Mouse (Mus musculus): Measurements from ENCODE around the gene 4930535I16Rik. TPM values are rescaled to one million over a fixed set of nuclear protein-coding genes. Genes with fewer than 3 reads are reported as not detected.
A peak's percentile ranks its signal among the peaks of the same experiment; 100 is the strongest.
"Not testable (repeated sequence)": the region's sequence is repeated elsewhere in the genome, so short reads cannot be mapped to it uniquely, and the experiment has no call there.

The 4930535I16Rik gene
- polyA plus RNA-seq, 1 experiment from 2014 or later, result not detected

DNA sequence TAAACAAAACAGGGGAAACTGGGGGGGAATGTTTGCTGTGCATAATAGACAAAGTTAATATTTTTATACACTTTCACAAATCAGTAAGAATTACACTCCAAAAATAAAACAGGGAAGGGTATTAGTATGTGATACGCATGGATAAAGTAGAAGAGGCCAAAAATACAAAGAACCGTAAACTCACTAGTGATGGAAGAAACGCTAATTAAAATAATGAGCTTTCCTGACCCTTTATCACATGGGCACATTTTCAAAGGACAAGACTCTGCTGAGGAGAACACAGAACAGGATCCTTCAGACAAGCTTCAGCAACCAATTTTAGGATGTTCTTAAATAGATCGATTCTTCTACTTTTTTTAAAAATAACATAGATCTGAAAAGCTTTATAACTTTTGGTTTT is 28.9 kb upstream of the 4930535I16Rik start:
- H3K9ac ChIP-seq (replicated peaks; ENCODE audit: low read length), result no peak overlapping the region
- no peak overlapping the region for H3K4me3 ChIP-seq (ENCODE audit: low read length)
- H3K9me3 ChIP-seq (ENCODE audit: low read length), result no peaks in the 10 kb centered on the region
- H3K4me2 ChIP-seq (replicated peaks; ENCODE audit: low read depth, low read length), result no peak overlapping the region
- no peaks in the 10 kb centered on the region for H3K36me3 ChIP-seq (ENCODE audit: insufficient read depth, low read length)
- WGBS, result 81% methylated on average over 4 of the region's 4 CpGs
- peaks cover 7% of the 10 kb centered on the region; the same call in 1 of the 2 replicates for H3K27me3 ChIP-seq (ENCODE audit: insufficient read depth, low read length)
- no peak for ATAC-seq (ENCODE audit: low FRiP score, low TSS enrichment)
- no peak overlapping the region for H3K27ac ChIP-seq (ENCODE audit: low read length)
- no peaks in the 10 kb centered on the region for H3K4me1 ChIP-seq (ENCODE audit: insufficient read depth, low read length)

DNA sequence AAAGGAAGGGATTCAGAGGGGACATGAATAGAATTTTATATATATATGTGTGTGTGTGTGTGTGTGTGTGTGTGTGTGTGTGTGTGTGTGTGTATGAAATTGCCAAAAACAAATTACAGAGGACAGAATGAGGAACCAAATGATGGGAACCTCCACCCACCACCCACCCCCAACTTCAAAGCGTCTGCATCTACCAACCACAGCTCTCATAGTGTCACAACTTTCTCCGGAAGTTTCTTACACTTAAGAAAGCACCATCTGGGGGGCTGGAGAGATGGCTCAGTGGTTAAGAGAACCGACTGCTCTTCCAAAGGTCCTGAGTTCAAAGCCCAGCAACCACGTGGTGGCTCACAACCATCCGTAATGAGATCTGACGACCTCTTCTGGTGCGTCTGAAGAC is 23.1 kb upstream of the 4930535I16Rik start:
- not testable (repeated sequence) for H3K27ac ChIP-seq (ENCODE audit: low read length); H3K27me3 ChIP-seq (ENCODE audit: insufficient read depth, low read length); H3K9me3 ChIP-seq (ENCODE audit: low read length); H3K9ac ChIP-seq (replicated peaks; ENCODE audit: low read length); ATAC-seq (ENCODE audit: low FRiP score, low TSS enrichment); H3K4me1 ChIP-seq (ENCODE audit: insufficient read depth, low read length); H3K4me3 ChIP-seq (ENCODE audit: low read length); H3K4me2 ChIP-seq (replicated peaks; ENCODE audit: low read depth, low read length)
- WGBS, result 66% methylated on average over 7 of the region's 7 CpGs
- peaks cover 14% of the 10 kb centered on the region for H3K36me3 ChIP-seq (ENCODE audit: insufficient read depth, low read length)

- 4% methylated on average over 4 of the region's 4 CpGs for WGBS
- peaks cover 21% of the 10 kb centered on the region for H3K36me3 ChIP-seq (ENCODE audit: insufficient read depth, low read length)
- no peak for ATAC-seq (ENCODE audit: low FRiP score, low TSS enrichment)
- H3K4me1 ChIP-seq (ENCODE audit: insufficient read depth, low read length), result no peaks in the 10 kb centered on the region
- H3K9ac ChIP-seq (replicated peaks; ENCODE audit: low read length), result no peak overlapping the region
- no peaks in the 10 kb centered on the region for H3K9me3 ChIP-seq (ENCODE audit: low read length)
- H3K27me3 ChIP-seq (ENCODE audit: insufficient read depth, low read length), result no peaks in the 10 kb centered on the region
- H3K4me3 ChIP-seq (ENCODE audit: low read length), result no peak overlapping the region
- no peak overlapping the region for H3K4me2 ChIP-seq (replicated peaks; ENCODE audit: low read depth, low read length)
- H3K27ac ChIP-seq (ENCODE audit: low read length), result no peak overlapping the region
Observed at GRCm38 (mm10) chr4:123939838-123940237, 22.0 kb upstream of the 4930535I16Rik start.

- H3K9ac ChIP-seq (replicated peaks; ENCODE audit: low read length), result no peak overlapping the region
- no peak overlapping the region for H3K4me3 ChIP-seq (ENCODE audit: low read length)
- no peak overlapping the region for H3K27ac ChIP-seq (ENCODE audit: low read length)
- 92% methylated on average over 7 of the region's 7 CpGs for WGBS
- no peak overlapping the region for H3K4me2 ChIP-seq (replicated peaks; ENCODE audit: low read depth, low read length)
- H3K36me3 ChIP-seq (ENCODE audit: insufficient read depth, low read length), result peaks cover 37% of the 10 kb centered on the region
- no peaks in the 10 kb centered on the region for H3K27me3 ChIP-seq (ENCODE audit: insufficient read depth, low read length)
- no peak for ATAC-seq (ENCODE audit: low FRiP score, low TSS enrichment)
- no peaks in the 10 kb centered on the region for H3K9me3 ChIP-seq (ENCODE audit: low read length)
- H3K4me1 ChIP-seq (ENCODE audit: insufficient read depth, low read length), result no peaks in the 10 kb centered on the region
Observed at GRCm38 (mm10) chr4:123936059-123936458, 18.2 kb upstream of the 4930535I16Rik start.

- Histone ChIP-seq H3K4me2 (replicated peaks; ENCODE audit: low read depth, low read length) (no peak overlapping the region), H3K4me1 (ENCODE audit: insufficient read depth, low read length) (no peaks in the 10 kb centered on the region), H3K27me3 (ENCODE audit: insufficient read depth, low read length) (no peaks in the 10 kb centered on the region), H3K4me3 (ENCODE audit: low read length) (no peak overlapping the region), H3K9ac (replicated peaks; ENCODE audit: low read length) (no peak overlapping the region), H3K36me3 (ENCODE audit: insufficient read depth, low read length) (peaks cover 53% of the 10 kb centered on the region), H3K27ac (ENCODE audit: low read length) (no peak overlapping the region), H3K9me3 (ENCODE audit: low read length) (no peaks in the 10 kb centered on the region)
- WGBS, result 92% methylated on average over 4 of the region's 4 CpGs
- no peak for ATAC-seq (ENCODE audit: low FRiP score, low TSS enrichment)
Observed at GRCm38 (mm10) chr4:123934306-123934705, 16.5 kb upstream of the 4930535I16Rik start.

DNA sequence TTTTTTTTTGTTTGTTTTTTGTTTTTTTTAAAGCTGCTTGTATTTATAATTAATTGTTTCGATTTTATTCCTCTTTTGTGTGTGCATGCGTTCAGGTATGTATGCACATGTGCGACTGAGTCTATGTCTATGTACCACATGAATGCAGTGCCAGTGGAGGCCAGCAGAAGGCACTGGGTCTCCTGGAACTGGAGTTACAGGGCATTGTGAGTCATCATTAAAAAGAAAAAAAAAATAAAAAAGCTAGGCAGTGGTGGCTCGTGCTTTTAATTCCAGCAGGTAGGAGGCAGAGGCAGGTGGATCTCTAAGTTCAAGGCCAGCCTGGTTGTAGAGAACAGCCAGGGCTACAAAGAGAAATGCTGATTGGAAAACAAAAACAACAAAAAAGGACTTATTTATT is 12.2 kb upstream of the 4930535I16Rik start:
- Histone ChIP-seq H3K4me2 (replicated peaks; ENCODE audit: low read depth, low read length) (no peak overlapping the region), H3K4me1 (ENCODE audit: insufficient read depth, low read length) (no peaks in the 10 kb centered on the region), H3K27me3 (ENCODE audit: insufficient read depth, low read length) (no peaks in the 10 kb centered on the region), H3K9ac (replicated peaks; ENCODE audit: low read length) (no peak overlapping the region), H3K4me3 (ENCODE audit: low read length) (no peak overlapping the region), H3K27ac (ENCODE audit: low read length) (no peak overlapping the region), H3K36me3 (ENCODE audit: insufficient read depth, low read length) (peaks cover 48% of the 10 kb centered on the region), H3K9me3 (ENCODE audit: low read length) (no peaks in the 10 kb centered on the region)
- no peak for ATAC-seq (ENCODE audit: low FRiP score, low TSS enrichment)
- WGBS, result 95% methylated on average over 4 of the region's 4 CpGs

DNA sequence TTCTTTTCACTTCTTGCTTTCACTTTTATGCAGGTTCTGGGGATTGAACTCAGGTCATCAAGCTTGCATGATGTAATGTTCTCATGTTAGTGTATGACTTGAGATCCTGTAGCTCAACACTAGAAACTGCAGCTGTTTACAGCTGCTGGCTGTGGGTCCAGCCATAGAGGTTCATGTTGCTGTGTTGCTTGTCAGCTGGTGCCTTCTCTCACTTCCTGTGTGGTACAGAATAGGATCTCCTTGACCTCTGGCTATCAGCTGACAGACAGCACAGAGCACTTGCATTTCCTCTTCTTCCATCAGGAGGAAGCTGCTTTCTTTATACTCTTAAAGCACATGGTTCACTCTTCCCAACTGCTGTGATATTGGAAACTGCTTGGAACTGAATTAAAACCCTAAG is 10.1 kb upstream of the 4930535I16Rik start:
- Histone ChIP-seq H3K27ac (ENCODE audit: low read length) (no peak overlapping the region), H3K4me1 (ENCODE audit: insufficient read depth, low read length) (no peaks in the 10 kb centered on the region), H3K4me2 (replicated peaks; ENCODE audit: low read depth, low read length) (no peak overlapping the region), H3K9ac (replicated peaks; ENCODE audit: low read length) (no peak overlapping the region), H3K9me3 (ENCODE audit: low read length) (no peaks in the 10 kb centered on the region), H3K27me3 (ENCODE audit: insufficient read depth, low read length) (no peaks in the 10 kb centered on the region), H3K36me3 (ENCODE audit: insufficient read depth, low read length) (peaks cover 47% of the 10 kb centered on the region), H3K4me3 (ENCODE audit: low read length) (no peak overlapping the region)
- ATAC-seq (ENCODE audit: low FRiP score, low TSS enrichment), result no peak; the same call in 1 of the 2 replicates

GRCm38 (mm10) chr4:123921055-123921565 is 3.3 kb upstream of the 4930535I16Rik start:
- Histone ChIP-seq H3K27me3 (ENCODE audit: insufficient read depth, low read length) (no peaks in the 10 kb centered on the region), H3K36me3 (ENCODE audit: insufficient read depth, low read length) (peaks cover 36% of the 10 kb centered on the region), H3K4me1 (ENCODE audit: insufficient read depth, low read length) (peaks cover 15% of the 10 kb centered on the region), H3K4me2 (replicated peaks; ENCODE audit: low read depth, low read length) (no peak overlapping the region), H3K9ac (replicated peaks; ENCODE audit: low read length) (no peak overlapping the region), H3K4me3 (ENCODE audit: low read length) (no peak overlapping the region), H3K9me3 (ENCODE audit: low read length) (no peaks in the 10 kb centered on the region), H3K27ac (ENCODE audit: low read length) (no peak overlapping the region)
- no peak for ATAC-seq (ENCODE audit: low FRiP score, low TSS enrichment)
- 94% methylated on average over 4 of the region's 4 CpGs for WGBS

DNA sequence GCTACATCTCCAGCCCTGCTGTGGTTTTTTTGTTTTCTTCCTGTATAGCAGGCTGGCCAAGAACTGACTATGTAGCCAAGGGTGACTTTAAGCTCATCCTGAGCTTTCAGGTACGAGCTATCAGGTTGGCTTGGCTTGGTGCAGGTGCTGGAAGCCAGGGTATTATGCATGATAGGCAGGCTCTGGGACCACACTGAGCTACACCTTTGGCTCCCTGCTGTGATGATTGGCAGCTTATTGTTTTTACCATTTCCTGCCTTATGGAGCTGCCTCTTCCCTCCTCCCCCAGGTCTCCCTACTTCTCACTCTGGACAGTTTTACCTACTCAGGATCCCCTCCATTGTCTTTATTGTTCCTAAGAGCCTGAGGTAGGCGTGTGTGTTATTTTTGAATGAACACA is 1.0 kb upstream of the 4930535I16Rik start:
- Histone ChIP-seq H3K9me3 (ENCODE audit: low read length) (no peaks in the 10 kb centered on the region), H3K36me3 (ENCODE audit: insufficient read depth, low read length) (peaks cover 20% of the 10 kb centered on the region), H3K4me1 (ENCODE audit: insufficient read depth, low read length) (peaks cover 22% of the 10 kb centered on the region), H3K4me3 (ENCODE audit: low read length) (peak overlapping the region; percentile 98), H3K4me2 (replicated peaks; ENCODE audit: low read depth, low read length) (peak overlapping the region; percentile 70), H3K27ac (ENCODE audit: low read length) (no peak overlapping the region), H3K27me3 (ENCODE audit: insufficient read depth, low read length) (no peaks in the 10 kb centered on the region), H3K9ac (replicated peaks; ENCODE audit: low read length) (peak overlapping the region; percentile 94; the same call in 1 of the 2 replicates)
- ATAC-seq (ENCODE audit: low FRiP score, low TSS enrichment), result no peak
- 69% methylated on average over 2 of the region's 2 CpGs for WGBS

GRCm38 (mm10) chr4:123916748-123917547 is 874 bp downstream of the 4930535I16Rik start, which contains the start of gene Rragc:
Gene Rragc, plus strand, starts transcription at chr4:123917446.
- Histone ChIP-seq H3K9ac (replicated peaks; ENCODE audit: low read length) (peak within 1 kb of the TSS; percentile 94), H3K27ac (ENCODE audit: low read length) (peak within 1 kb of the TSS; percentile 85), H3K4me3 (ENCODE audit: low read length) (peak within 1 kb of the TSS; percentile 98), H3K36me3 (ENCODE audit: insufficient read depth, low read length) (peaks cover 22% of the 10 kb centered on the region), H3K4me2 (replicated peaks; ENCODE audit: low read depth, low read length) (peak within 1 kb of the TSS; percentile 70), H3K9me3 (ENCODE audit: low read length) (no peaks in the 10 kb centered on the region), H3K27me3 (ENCODE audit: insufficient read depth, low read length) (no peaks in the 10 kb centered on the region), H3K4me1 (ENCODE audit: insufficient read depth, low read length) (peaks cover 22% of the 10 kb centered on the region)
- peak; percentile 99 for ATAC-seq (ENCODE audit: low FRiP score, low TSS enrichment)
- 0% methylated on average over 47 of the region's 49 CpGs for WGBS
